Mouse (Mus musculus) forebrain, embryonic 12.5 days (tissue): ENCODE data around the gene Gm38392. TPM values are rescaled to one million over a fixed set of nuclear protein-coding genes. Genes with fewer than 3 reads are reported as not detected.
"Not testable (repeated sequence)": the region's sequence is repeated elsewhere in the genome, so short reads cannot be mapped to it uniquely, and the experiment has no call there.

Experiments
- ATAC-seq: fragments of 200-750 bp; cut with Nextera tagmentation; 2 replicates; pipeline ENCODE4 v1.8.0; 2017; ENCODE audit warnings: moderate TSS enrichment; ENCODE audit not compliant: low FRiP score
- H3K27ac ChIP-seq: fragments of 300-500 bp; sonication (generic); 2 replicates; pipeline ENCODE4 v1.5.1; 2016; ENCODE audit warnings: mild to moderate bottlenecking
- H3K27me3 ChIP-seq: fragments of 300-500 bp; sonication (generic); 2 replicates; pipeline ENCODE4 v1.6.1; 2016; ENCODE audit warnings: mild to moderate bottlenecking
- H3K36me3 ChIP-seq: fragments of 300-500 bp; sonication (generic); replicated peaks from 2 replicates; pipeline ENCODE4 v1.6.1; 2016; ENCODE audit warnings: mild to moderate bottlenecking
- H3K4me1 ChIP-seq: fragments of 300-500 bp; sonication (generic); 2 replicates; pipeline ENCODE4 v1.6.1; 2016
- H3K4me2 ChIP-seq: fragments of 300-500 bp; sonication (generic); 2 replicates; pipeline ENCODE4 v1.6.1; 2016; ENCODE audit warnings: mild to moderate bottlenecking, moderate library complexity
- H3K4me3 ChIP-seq: fragments of 300-500 bp; sonication (generic); replicated peaks from 2 replicates; pipeline ENCODE4 v1.5.1; 2016; ENCODE audit warnings: mild to moderate bottlenecking
- H3K9ac ChIP-seq: fragments of 300-500 bp; sonication (generic); 2 replicates; pipeline ENCODE4 v1.6.1; 2016; ENCODE audit warnings: mild to moderate bottlenecking
- H3K9me3 ChIP-seq: fragments of 300-500 bp; sonication (generic); 2 replicates; pipeline ENCODE4 v1.6.1; 2016
- WGBS: fragments of 180-500 bp; shearing (Covaris S2); methylation state at CpG from one replicate; pipeline ENCODE4 v1.1.7; 2016; 5-methylcytosine and 5-hydroxymethylcytosine counted together
- polyA plus RNA-seq: library from polyadenylated mRNA; unstranded; fragments of >200 nt; fragmentation: Nextera tagmentation; extraction: Ambion mirVana; gene quantifications from 2 replicates; pipeline ENCODE4 v1.2.1, GENCODE M21; 2016

Gene Gm38392
- polyA plus RNA-seq, 1 experiment from 2014 or later: not detected

DNA sequence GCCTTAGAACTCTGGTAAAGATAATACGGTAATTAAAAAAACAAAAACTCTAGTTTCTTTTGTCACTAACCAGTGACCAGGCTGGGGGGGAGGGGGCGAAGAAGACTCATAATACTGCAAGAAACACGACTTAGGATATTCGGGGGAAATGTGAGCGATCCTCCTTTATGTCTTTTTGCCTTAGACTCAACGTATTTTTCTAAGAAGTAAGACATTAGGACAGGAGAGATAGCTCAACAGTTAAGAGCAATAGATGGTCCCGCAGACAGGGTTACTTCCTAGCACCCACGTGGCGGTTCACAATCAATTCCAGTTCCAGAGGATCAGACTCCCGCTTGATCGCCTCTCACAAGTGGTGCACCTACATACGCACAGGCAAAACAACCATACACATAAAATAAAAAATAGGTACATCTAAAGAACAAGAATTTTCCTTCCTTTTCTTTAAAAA is 9.1 kb upstream of the Gm38392 start:
- Histone ChIP-seq H3K9me3 (no peaks in the 10 kb centered on the region), H3K4me1 (peaks cover 18% of the 10 kb centered on the region), H3K9ac (peak overlapping the region; percentile 61), H3K27ac (peak overlapping the region; percentile 90), H3K36me3 (peaks cover 21% of the 10 kb centered on the region), H3K27me3 (no peaks in the 10 kb centered on the region), H3K4me3 (peak overlapping the region; percentile 78), H3K4me2 (peak overlapping the region; percentile 85)
- peak; percentile 43 for ATAC-seq
- WGBS: under 1% methylated on average over 12 of the region's 12 CpGs

DNA sequence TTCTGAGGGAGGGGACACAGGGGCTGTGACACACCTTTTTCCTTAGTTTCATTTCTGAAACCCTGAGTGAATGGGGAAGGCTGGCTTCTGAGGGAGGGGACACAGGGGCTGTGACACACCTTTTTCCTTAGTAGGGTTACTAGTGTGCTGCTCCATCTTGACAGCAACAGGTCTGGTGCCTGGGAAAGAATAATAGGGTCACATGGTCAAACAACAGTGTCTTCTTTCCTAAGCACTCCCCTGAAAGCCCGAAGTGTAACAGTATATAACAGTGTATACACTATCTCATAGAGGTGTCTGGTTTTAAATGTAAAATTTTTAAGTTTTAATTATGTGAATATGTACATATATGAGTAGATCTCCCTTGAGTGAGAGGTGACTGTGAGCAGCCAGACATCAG is 8.3 kb upstream of the Gm38392 start:
- not testable (repeated sequence) for H3K4me3 ChIP-seq, H3K27ac ChIP-seq, H3K9ac ChIP-seq, H3K27me3 ChIP-seq, H3K9me3 ChIP-seq, ATAC-seq
- H3K4me1 ChIP-seq: peaks cover 18% of the 10 kb centered on the region
- peaks cover 13% of the 10 kb centered on the region for H3K36me3 ChIP-seq
- WGBS: 91% methylated on average over 1 of the region's 1 CpGs
- peak overlapping the region; percentile 85; the same call in 1 of the 2 replicates for H3K4me2 ChIP-seq

DNA sequence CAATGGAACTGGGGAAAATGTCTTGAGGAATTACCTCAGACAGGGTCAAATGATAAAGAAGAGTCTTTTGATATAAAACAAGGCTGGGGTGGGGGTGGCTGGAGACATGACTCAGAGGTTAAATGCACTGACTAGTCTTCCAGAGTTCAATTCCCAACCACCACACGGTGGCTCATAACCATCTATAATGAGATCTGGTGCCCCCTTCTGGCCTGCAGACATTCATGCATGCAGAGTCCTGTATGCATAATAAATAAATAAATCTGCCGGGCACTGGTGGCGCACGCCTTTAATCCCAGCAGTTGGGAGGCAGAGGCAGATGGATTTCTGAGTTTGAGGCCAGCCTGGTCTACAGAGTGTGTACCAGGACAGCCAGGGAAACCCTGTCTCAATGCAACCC is 5.0 kb upstream of the Gm38392 start:
- ATAC-seq: no peak
- H3K4me2 ChIP-seq: no peak overlapping the region
- 44% methylated on average over 4 of the region's 4 CpGs for WGBS

DNA sequence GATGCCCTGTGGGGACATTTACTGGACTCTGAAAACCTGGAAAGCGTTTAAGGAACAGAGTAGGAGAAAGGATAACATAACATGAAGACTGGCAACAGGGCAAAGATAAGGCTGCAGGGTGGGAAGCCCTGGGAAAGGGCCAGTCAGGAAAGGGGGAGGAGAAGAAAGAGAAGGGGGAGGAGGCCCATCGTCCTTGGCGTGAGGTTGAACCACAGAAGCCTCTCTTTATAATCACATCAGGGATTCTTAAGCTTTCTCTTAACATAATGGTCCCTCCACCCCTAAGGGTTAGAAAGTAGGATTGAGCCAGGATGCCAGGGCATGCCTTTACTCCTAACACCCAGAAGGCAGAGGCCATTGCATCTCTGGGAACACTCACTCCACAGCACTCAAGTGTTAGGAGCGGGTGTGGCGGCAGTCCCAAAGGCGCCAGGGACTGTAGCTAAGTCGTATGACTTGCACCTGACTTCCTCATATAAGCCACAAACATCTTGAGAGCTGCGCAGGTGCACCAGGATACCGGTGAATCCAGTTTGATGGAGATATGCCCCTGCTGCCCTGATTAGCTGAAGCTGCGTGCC is 1.2 kb upstream of the Gm38392 start:
- H3K27ac ChIP-seq, H3K4me2 ChIP-seq, H3K27me3 ChIP-seq, ATAC-seq, H3K9me3 ChIP-seq, H3K4me1 ChIP-seq, H3K36me3 ChIP-seq, H3K9ac ChIP-seq, H3K4me3 ChIP-seq: not testable (repeated sequence)
- WGBS: 81% methylated on average over 9 of the region's 10 CpGs

More for the DNA sequence above, 5.0 kb upstream of the Gm38392 start:
- no peaks in the 10 kb centered on the region for H3K27me3 ChIP-seq
- H3K9me3 ChIP-seq: no peaks in the 10 kb centered on the region
- H3K27ac ChIP-seq: no peak overlapping the region
- 0 out of 2 replicates have a peak, but pooled peaks cover 4% of the 10 kb centered on the region for H3K4me1 ChIP-seq
- no peak overlapping the region for H3K4me3 ChIP-seq
- no peaks in the 10 kb centered on the region for H3K36me3 ChIP-seq
- H3K9ac ChIP-seq: no peak overlapping the region

DNA sequence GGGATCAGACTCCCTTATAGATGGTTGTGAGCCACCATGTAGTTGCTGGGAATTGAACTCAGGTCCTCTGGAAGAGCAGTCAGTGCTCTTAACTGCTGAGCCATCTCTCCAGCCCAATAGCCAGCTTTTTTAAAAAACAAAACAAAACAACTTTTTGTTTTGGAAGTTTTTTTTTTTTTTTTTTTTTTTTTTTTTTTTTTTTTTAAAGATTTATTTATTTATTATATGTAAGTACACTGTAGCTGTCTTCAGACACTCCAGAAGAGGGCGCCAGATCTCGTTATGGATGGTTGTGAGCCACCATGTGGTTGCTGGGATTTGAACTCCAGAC is 1.5 kb downstream of the Gm38392 start:
- 90% methylated on average over 2 of the region's 2 CpGs for WGBS
- not testable (repeated sequence) for H3K4me3 ChIP-seq

DNA sequence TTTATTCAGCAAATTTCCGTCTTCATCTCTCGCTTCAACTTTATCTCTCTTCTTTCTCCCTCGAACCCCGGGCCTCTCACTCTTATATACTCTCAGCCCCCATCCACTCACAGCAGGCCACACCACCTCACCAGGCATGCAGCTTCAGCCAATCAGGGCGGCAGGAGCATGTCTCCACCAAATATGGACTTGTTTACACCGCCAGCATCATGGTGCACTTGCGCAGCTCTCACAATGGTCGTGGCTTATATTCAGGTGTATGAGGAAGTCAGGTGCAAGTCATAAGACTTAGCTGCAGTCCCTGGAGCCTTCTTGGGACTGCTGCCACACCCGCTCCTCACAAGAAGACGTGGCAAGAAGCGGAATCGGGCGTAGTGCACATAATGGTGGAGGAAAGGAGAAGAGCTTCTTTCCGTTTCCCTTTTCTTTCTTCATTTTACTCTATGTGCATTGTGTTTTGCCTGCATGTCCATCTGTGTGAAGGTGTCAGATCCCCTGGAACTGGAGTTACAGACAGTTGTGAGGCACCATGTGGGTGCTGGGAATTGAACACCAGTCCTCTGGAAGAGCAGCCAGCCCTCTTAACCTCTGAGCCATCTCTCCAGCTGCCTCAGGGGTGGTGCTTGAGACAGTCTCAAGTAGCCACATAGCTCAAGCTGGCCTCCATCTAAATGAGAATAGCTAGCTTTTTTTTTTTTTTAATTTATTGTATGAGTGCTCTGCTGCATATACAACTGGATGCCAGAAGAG is 2.0 kb downstream of the Gm38392 start:
- not testable (repeated sequence) for H3K36me3 ChIP-seq, ATAC-seq, H3K4me1 ChIP-seq, H3K9ac ChIP-seq, H3K4me2 ChIP-seq, H3K27me3 ChIP-seq, H3K9me3 ChIP-seq, H3K4me3 ChIP-seq, H3K27ac ChIP-seq
- WGBS: 96% methylated on average over 14 of the region's 14 CpGs

More for the DNA sequence above, 1.5 kb downstream of the Gm38392 start:
- not testable (repeated sequence) for H3K27me3 ChIP-seq, H3K9me3 ChIP-seq, H3K4me1 ChIP-seq, H3K9ac ChIP-seq, H3K27ac ChIP-seq, ATAC-seq, H3K4me2 ChIP-seq, H3K36me3 ChIP-seq

DNA sequence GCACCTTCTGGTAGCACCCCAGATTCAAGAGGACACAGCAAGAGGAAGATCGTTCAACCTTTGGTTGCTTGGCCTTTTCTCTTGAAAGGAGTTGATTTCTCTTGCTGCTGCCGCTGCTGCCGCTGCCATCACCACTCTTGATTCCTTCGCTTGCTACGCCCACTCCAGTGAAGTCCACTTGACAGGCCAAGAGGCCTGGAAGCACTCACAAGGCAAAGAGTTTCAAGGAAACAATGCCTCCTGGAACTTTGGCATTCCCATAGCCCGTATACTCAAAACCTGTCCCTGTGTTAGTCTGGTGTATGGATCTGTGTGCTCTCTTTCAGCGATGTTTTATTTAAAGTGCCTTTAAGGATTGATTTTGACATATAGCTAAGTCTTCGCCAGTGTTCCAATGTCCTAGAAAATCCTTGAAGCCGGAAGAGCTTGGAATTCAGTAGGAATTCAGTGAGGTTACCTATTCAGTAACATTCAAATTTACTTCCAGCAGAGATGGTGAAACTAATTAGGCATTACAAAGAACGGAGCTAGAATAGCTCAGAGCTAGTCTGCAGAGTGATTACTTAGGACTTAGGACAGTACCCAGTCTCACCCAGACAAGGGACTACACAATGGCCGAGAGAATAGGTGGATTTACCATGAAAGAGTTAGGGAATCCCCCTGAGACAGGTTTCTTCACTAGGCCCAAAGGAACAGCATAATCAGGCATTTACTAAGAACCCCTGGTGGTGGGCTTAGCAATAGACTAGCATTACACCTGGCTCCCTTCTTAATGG is 5.7 kb downstream of the Gm38392 start:
- H3K4me3 ChIP-seq, H3K9me3 ChIP-seq, H3K4me1 ChIP-seq, H3K27ac ChIP-seq, H3K27me3 ChIP-seq, H3K9ac ChIP-seq, ATAC-seq, H3K36me3 ChIP-seq, H3K4me2 ChIP-seq: not testable (repeated sequence)
- WGBS: 51% methylated on average over 11 of the region's 11 CpGs

DNA sequence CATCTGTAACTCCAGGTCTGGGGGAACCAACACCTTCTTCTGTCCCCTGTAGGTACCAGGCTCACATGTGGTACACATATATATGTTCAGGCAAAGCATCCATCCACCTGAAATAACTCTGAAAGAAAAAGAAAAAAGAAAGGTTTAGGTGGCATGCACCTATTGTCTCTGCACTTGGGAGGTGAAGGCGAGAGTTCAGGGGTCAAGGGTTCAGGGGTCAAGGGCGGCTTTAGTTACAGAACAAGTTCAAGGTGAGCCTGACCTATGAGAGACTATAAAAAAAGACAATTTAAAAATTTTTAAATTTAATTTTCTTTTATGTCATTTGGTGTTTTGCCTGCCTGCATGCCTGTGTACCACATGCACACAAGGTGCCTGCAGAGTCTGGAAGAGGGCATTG is 7.0 kb downstream of the Gm38392 start:
- H3K9me3 ChIP-seq: no peaks in the 10 kb centered on the region
- no peaks in the 10 kb centered on the region for H3K4me1 ChIP-seq
- no peak overlapping the region for H3K27ac ChIP-seq
- H3K36me3 ChIP-seq: no peaks in the 10 kb centered on the region
- no peak overlapping the region for H3K4me3 ChIP-seq
- no peaks in the 10 kb centered on the region for H3K27me3 ChIP-seq
- no peak for ATAC-seq
- no peak overlapping the region for H3K4me2 ChIP-seq
- no peak overlapping the region for H3K9ac ChIP-seq
- 92% methylated on average over 2 of the region's 2 CpGs for WGBS

DNA sequence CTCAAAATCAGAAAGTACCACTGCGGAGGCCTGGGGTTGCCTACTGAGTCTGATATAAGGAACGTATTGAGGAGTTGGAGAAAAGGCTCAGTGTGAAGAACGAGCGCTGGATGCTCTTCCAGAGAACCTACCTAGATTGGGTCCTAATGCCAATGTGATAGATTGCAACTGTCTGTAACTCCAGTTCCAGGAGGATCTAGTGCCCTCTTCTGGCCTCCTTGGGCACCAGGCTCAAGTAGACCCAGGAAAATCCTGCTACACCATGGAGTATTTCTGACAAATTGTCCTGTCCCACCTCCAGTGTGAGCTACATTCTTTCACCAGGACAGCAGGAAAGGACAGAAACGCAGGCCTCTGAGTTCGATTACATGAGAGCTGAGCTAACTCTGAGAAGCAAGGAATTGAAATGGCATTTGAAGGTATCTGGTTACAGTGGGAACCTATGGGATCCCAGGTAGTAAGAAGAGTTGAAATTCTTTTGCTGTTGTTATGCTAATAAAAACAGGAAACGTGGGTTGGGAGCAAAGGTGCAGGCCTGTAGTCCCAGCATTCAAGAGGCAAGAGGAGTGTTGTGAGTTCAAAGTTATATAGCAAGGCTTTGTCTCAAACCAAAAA is 10.4 kb downstream of the Gm38392 start:
- no peak overlapping the region for H3K4me3 ChIP-seq
- no peak overlapping the region for H3K4me2 ChIP-seq
- no peak overlapping the region for H3K27ac ChIP-seq
- H3K36me3 ChIP-seq: no peaks in the 10 kb centered on the region
- 55% methylated on average over 7 of the region's 7 CpGs for WGBS
- H3K4me1 ChIP-seq: no peaks in the 10 kb centered on the region
- ATAC-seq: no peak
- H3K27me3 ChIP-seq: no peaks in the 10 kb centered on the region
- no peak overlapping the region for H3K9ac ChIP-seq
- H3K9me3 ChIP-seq: no peaks in the 10 kb centered on the region; the same call in 1 of the 2 replicates

DNA sequence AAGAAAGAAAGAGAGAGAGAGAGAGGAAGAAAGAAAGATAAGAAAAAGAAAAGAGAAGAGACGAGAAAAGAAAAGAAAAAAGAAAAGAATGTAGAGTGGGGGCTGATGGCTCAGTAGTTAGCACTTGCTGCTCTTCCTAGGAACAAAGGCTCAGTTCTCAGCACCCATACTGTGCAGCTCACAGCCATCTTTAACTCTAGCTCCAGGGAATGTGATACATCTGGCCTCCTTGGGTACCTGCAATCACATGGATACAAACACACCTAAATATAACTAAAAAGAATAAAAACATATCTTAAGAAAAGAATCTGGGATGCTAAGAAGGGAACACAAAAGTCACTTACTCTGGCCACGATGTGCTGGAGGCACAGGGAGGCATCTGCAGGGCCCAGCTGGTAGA is 10.9 kb downstream of the Gm38392 start:
- H3K9me3 ChIP-seq: no peaks in the 10 kb centered on the region; the same call in 1 of the 2 replicates
- H3K36me3 ChIP-seq: no peaks in the 10 kb centered on the region
- H3K27me3 ChIP-seq: no peaks in the 10 kb centered on the region
- H3K4me2 ChIP-seq: no peak overlapping the region
- no peak overlapping the region for H3K9ac ChIP-seq
- no peak for ATAC-seq
- no peaks in the 10 kb centered on the region for H3K4me1 ChIP-seq
- WGBS: 87% methylated on average over 2 of the region's 2 CpGs
- no peak overlapping the region for H3K4me3 ChIP-seq
- no peak overlapping the region for H3K27ac ChIP-seq

DNA sequence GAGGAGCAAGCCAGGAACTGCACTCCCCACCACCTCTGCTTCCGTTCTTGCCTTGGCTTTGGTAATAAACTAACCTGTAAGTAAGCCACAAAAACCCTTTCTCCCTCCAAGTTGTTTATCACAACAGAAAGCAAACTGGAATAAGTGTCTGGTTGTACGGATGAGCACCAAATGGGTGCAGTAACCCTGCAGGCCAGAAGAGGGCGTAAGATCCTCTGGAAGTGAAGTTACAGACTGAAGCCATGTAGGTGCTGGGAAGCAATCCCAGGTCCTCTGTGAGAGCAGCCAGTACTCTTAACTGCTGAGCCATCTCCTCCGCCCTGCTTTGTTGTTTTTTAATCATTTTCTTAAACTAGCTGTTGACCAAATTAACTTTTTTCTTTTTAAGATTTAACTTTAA is 13.0 kb downstream of the Gm38392 start:
- Histone ChIP-seq H3K9me3 (no peaks in the 10 kb centered on the region; the same call in 1 of the 2 replicates), H3K4me1 (no peaks in the 10 kb centered on the region), H3K27ac (no peak overlapping the region), H3K4me2 (no peak overlapping the region), H3K36me3 (no peaks in the 10 kb centered on the region), H3K27me3 (no peaks in the 10 kb centered on the region), H3K9ac (no peak overlapping the region), H3K4me3 (no peak overlapping the region)
- 94% methylated on average over 4 of the region's 4 CpGs for WGBS
- ATAC-seq: no peak

DNA sequence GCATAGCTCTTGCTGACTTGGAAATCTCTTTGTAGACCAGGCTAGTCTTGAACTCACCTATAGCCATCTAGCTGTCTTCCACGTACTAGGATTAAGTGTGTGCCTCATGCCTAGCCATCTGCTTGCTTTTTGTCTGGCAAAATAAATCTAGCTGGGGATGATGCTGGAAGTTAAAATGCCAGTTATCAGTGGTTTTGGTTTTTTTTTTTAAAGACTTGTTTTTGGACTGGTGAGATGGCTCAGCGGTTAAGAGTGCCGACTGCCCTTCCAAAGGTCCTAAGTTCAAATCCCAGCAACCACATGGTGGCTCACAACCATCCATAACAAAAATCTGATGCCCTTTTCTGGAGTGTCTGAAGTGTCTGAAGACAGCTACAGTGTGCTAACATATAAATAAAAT is 15.2 kb downstream of the Gm38392 start:
- no peak for ATAC-seq
- H3K4me2 ChIP-seq: no peak overlapping the region
- no peaks in the 10 kb centered on the region for H3K27me3 ChIP-seq
- no peak overlapping the region for H3K4me3 ChIP-seq
- no peaks in the 10 kb centered on the region for H3K36me3 ChIP-seq
- no peaks in the 10 kb centered on the region; the same call in 1 of the 2 replicates for H3K9me3 ChIP-seq
- H3K27ac ChIP-seq: no peak overlapping the region
- WGBS: 94% methylated on average over 3 of the region's 3 CpGs
- H3K4me1 ChIP-seq: no peaks in the 10 kb centered on the region
- no peak overlapping the region for H3K9ac ChIP-seq
